Mouse (Mus musculus): Measurements from ENCODE around the gene Olfr935. TPM values are rescaled to one million over a fixed set of nuclear protein-coding genes. Genes with fewer than 3 reads are reported as not detected.

Olfr935 gene
- not detected in 2 replicates for polyA plus RNA-seq (2015; fragmentation: Nextera tagmentation; extraction: Ambion mirVana)

- no peak within 1 kb of the TSS for H3K4me3 ChIP-seq (replicated peaks)
- ATAC-seq (ENCODE audit: low FRiP score), result no peak
- H3K9me3 ChIP-seq (replicated peaks), result no peaks in the 10 kb centered on the region
- H3K4me1 ChIP-seq, result no peaks in the 10 kb centered on the region
- no peaks in the 10 kb centered on the region for H3K27me3 ChIP-seq (replicated peaks)
- no peaks in the 10 kb centered on the region for H3K36me3 ChIP-seq
- WGBS, result 83% methylated on average over 2 of the region's 2 CpGs
- no peak within 1 kb of the TSS for H3K9ac ChIP-seq (replicated peaks)
- no peak within 1 kb of the TSS for H3K4me2 ChIP-seq
- no peak within 1 kb of the TSS for H3K27ac ChIP-seq (replicated peaks)
Observed at GRCm38 (mm10) chr9:38999583-38999982, at the start of gene Olfr935. Gene Olfr935 (minus strand): TSS chr9:38999683.

GRCm38 (mm10) chr9:39023277-39023676 lies 23.8 kb upstream of the Olfr935 start, which contains the start of gene Olfr146:
Gene Olfr146 (minus strand): TSS chr9:39023377.
- no peak within 1 kb of the TSS for H3K27ac ChIP-seq (replicated peaks)

GRCm38 (mm10) chr9:38988215-38988614 lies 11.3 kb downstream of the Olfr935 start, which contains the start of gene Olfr934:
Gene Olfr934 (minus strand): TSS chr9:38988315.
- no peaks in the 10 kb centered on the region for H3K36me3 ChIP-seq
- no peak within 1 kb of the TSS for H3K4me2 ChIP-seq
- 96% methylated on average over 2 of the region's 2 CpGs for WGBS
- H3K9me3 ChIP-seq (replicated peaks), result no peaks in the 10 kb centered on the region
- H3K4me3 ChIP-seq (replicated peaks), result no peak within 1 kb of the TSS
- H3K27ac ChIP-seq (replicated peaks), result no peak within 1 kb of the TSS
- no peak for ATAC-seq (ENCODE audit: low FRiP score)
- no peaks in the 10 kb centered on the region for H3K27me3 ChIP-seq (replicated peaks)
- no peaks in the 10 kb centered on the region for H3K4me1 ChIP-seq
- no peak within 1 kb of the TSS for H3K9ac ChIP-seq (replicated peaks)

More at GRCm38 (mm10) chr9:39023277-39023676, 23.8 kb upstream of the Olfr935 start, which contains the start of gene Olfr146:
- Histone ChIP-seq H3K4me2 (no peak within 1 kb of the TSS), H3K27me3 (replicated peaks) (no peaks in the 10 kb centered on the region), H3K4me1 (no peaks in the 10 kb centered on the region), H3K9me3 (replicated peaks) (no peaks in the 10 kb centered on the region), H3K36me3 (no peaks in the 10 kb centered on the region), H3K9ac (replicated peaks) (no peak within 1 kb of the TSS), H3K4me3 (replicated peaks) (no peak within 1 kb of the TSS)
- WGBS, result 74% methylated on average over 1 of the region's 1 CpGs
- no peak for ATAC-seq (ENCODE audit: low FRiP score)

GRCm38 (mm10) chr9:38972013-38972412 lies 27.5 kb downstream of the Olfr935 start, which contains the start of gene Olfr933:
Gene Olfr933 (plus strand): TSS chr9:38972313.
- no peak for ATAC-seq (ENCODE audit: low FRiP score)
- Histone ChIP-seq H3K27ac (replicated peaks) (no peak within 1 kb of the TSS), H3K27me3 (replicated peaks) (no peaks in the 10 kb centered on the region), H3K9me3 (replicated peaks) (no peaks in the 10 kb centered on the region), H3K9ac (replicated peaks) (no peak within 1 kb of the TSS), H3K4me3 (replicated peaks) (no peak within 1 kb of the TSS), H3K4me1 (no peaks in the 10 kb centered on the region), H3K4me2 (no peak within 1 kb of the TSS), H3K36me3 (no peaks in the 10 kb centered on the region)
- WGBS, result 67% methylated on average over 4 of the region's 4 CpGs

- WGBS, result 88% methylated on average over 4 of the region's 4 CpGs
- no peaks in the 10 kb centered on the region for H3K27me3 ChIP-seq (replicated peaks)
- no peak overlapping the region for H3K4me2 ChIP-seq
- no peaks in the 10 kb centered on the region for H3K4me1 ChIP-seq
- H3K27ac ChIP-seq (replicated peaks), result no peak overlapping the region
- no peak for ATAC-seq (ENCODE audit: low FRiP score)
- no peak overlapping the region for H3K9ac ChIP-seq (replicated peaks)
- H3K36me3 ChIP-seq, result no peaks in the 10 kb centered on the region
- no peaks in the 10 kb centered on the region for H3K9me3 ChIP-seq (replicated peaks)
- no peak overlapping the region for H3K4me3 ChIP-seq (replicated peaks)
Observed at GRCm38 (mm10) chr9:38954124-38954416, 45.4 kb downstream of the Olfr935 start.

- ATAC-seq (ENCODE audit: low FRiP score), result no peak
- no peak overlapping the region for H3K4me3 ChIP-seq (replicated peaks)
- no peaks in the 10 kb centered on the region for H3K36me3 ChIP-seq
- no peak overlapping the region for H3K27ac ChIP-seq (replicated peaks)
- no peaks in the 10 kb centered on the region for H3K9me3 ChIP-seq (replicated peaks)
- no peaks in the 10 kb centered on the region for H3K4me1 ChIP-seq
- no peaks in the 10 kb centered on the region for H3K27me3 ChIP-seq (replicated peaks)
- no peak overlapping the region for H3K4me2 ChIP-seq
- WGBS, result 54% methylated on average over 7 of the region's 7 CpGs
- H3K9ac ChIP-seq (replicated peaks), result no peak overlapping the region
Observed at GRCm38 (mm10) chr9:38953401-38954123, 45.9 kb downstream of the Olfr935 start.

Small RNA genes lying within 50 kb of the gene (microRNA-seq; reads per million reads assigned to microRNA genes)
- not detected for gene Gm25529

Other genes starting within 250 kb of the Olfr935 start
- gene Olfr920, start 247.4 kb downstream of the Olfr935 start, polyA plus RNA-seq (2015; fragmentation: Nextera tagmentation; extraction: Ambion mirVana), result not detected in 2 replicates
- gene Olfr921, start 226.6 kb downstream of the Olfr935 start, polyA plus RNA-seq (2015; fragmentation: Nextera tagmentation; extraction: Ambion mirVana), result not detected in 2 replicates
- gene Olfr922, start 185.1 kb downstream of the Olfr935 start, polyA plus RNA-seq (2015; fragmentation: Nextera tagmentation; extraction: Ambion mirVana), result not detected in 2 replicates
- not detected in 2 replicates for gene Olfr923, start 173.1 kb downstream of the Olfr935 start, polyA plus RNA-seq (2015; fragmentation: Nextera tagmentation; extraction: Ambion mirVana)
- gene Olfr924, start 155.2 kb downstream of the Olfr935 start, polyA plus RNA-seq (2015; fragmentation: Nextera tagmentation; extraction: Ambion mirVana), result not detected in 2 replicates
- not detected in 2 replicates for gene Olfr26, start 144.6 kb downstream of the Olfr935 start, polyA plus RNA-seq (2015; fragmentation: Nextera tagmentation; extraction: Ambion mirVana)
- not detected in 2 replicates for gene Olfr926, start 122.6 kb downstream of the Olfr935 start, polyA plus RNA-seq (2015; fragmentation: Nextera tagmentation; extraction: Ambion mirVana)
- not detected in 2 replicates for gene Olfr930, start 69.9 kb downstream of the Olfr935 start, polyA plus RNA-seq (2015; fragmentation: Nextera tagmentation; extraction: Ambion mirVana)
- gene Olfr933, start 27.4 kb downstream of the Olfr935 start, polyA plus RNA-seq (2015; fragmentation: Nextera tagmentation; extraction: Ambion mirVana), result not detected in 2 replicates
- not detected in 2 replicates for gene Olfr934, start 11.4 kb downstream of the Olfr935 start, polyA plus RNA-seq (2015; fragmentation: Nextera tagmentation; extraction: Ambion mirVana)
- gene Olfr146, start 23.7 kb upstream of the Olfr935 start, polyA plus RNA-seq (2015; fragmentation: Nextera tagmentation; extraction: Ambion mirVana), result not detected in 2 replicates
- not detected in 2 replicates for gene Olfr937, start 65.3 kb upstream of the Olfr935 start, polyA plus RNA-seq (2015; fragmentation: Nextera tagmentation; extraction: Ambion mirVana)
- gene Olfr938, start 79.2 kb upstream of the Olfr935 start, polyA plus RNA-seq (2015; fragmentation: Nextera tagmentation; extraction: Ambion mirVana), result not detected in 2 replicates
- gene Olfr27, start 128.4 kb upstream of the Olfr935 start, polyA plus RNA-seq (2015; fragmentation: Nextera tagmentation; extraction: Ambion mirVana), result not detected in 2 replicates
- not detected in 2 replicates for gene Olfr943, start 166.6 kb upstream of the Olfr935 start, polyA plus RNA-seq (2015; fragmentation: Nextera tagmentation; extraction: Ambion mirVana)
- gene Olfr944, start 202.2 kb upstream of the Olfr935 start, polyA plus RNA-seq (2015; fragmentation: Nextera tagmentation; extraction: Ambion mirVana), result not detected in 2 replicates

Data from neural tube, embryonic 15.5 days (tissue).